Mouse (Mus musculus): ENCODE data around the gene Ly6g6e. TPM values are rescaled to one million over a fixed set of nuclear protein-coding genes. Genes with fewer than 3 reads are reported as not detected.
A peak's percentile ranks its signal among the peaks of the same experiment; 100 is the strongest.

Gene Ly6g6e
- total and polyA plus RNA-seq, 2 experiments, result 0.33 to 0.37 TPM

- peaks cover 11% of the 10 kb centered on the region for H3K4me1 ChIP-seq (ENCODE audit: control insufficient read depth, insufficient read depth, low read length)
- H3K4me3 ChIP-seq (ENCODE audit: insufficient read depth, low read depth, low read length), result no peak overlapping the region
- no peak for TF ChIP-seq POLR2A (IDR thresholded peaks at IDR 0.05; ENCODE audit: extremely low read depth, insufficient read depth, low read length)
- TF ChIP-seq CTCF (IDR thresholded peaks at IDR 0.05; ENCODE audit: low read depth, low read length), result no peak
- H3K36me3 ChIP-seq (ENCODE audit: control insufficient read depth, insufficient read depth, low read length), result peaks cover 10% of the 10 kb centered on the region; the same call in 1 of the 2 replicates
- no peaks in the 10 kb centered on the region for H3K27me3 ChIP-seq (ENCODE audit: control insufficient read depth, insufficient read depth, low read length)
- no peak overlapping the region; the same call in 1 of the 2 replicates for H3K9ac ChIP-seq (ENCODE audit: low read depth, low read length)
- 0 out of 2 replicates have a peak overlapping the region, but pooled peaks have one; percentile 17 for H3K27ac ChIP-seq (replicated peaks; ENCODE audit: insufficient read depth, low read depth, low read length)
- H3K79me2 ChIP-seq (ENCODE audit: control insufficient read depth, insufficient read depth, low read length), result no peaks in the 10 kb centered on the region
- no peak for DNase-seq (ENCODE audit: extremely low read depth, low read depth, low spot score)
- WGBS, result 75% methylated on average over 12 of the region's 12 CpGs
Measured at GRCm38 (mm10) chr17:35052271-35052798, 24.4 kb upstream of the Ly6g6e start.

GRCm38 (mm10) chr17:35055691-35056495, 20.8 kb upstream of the Ly6g6e start:
- no peak overlapping the region for H3K27ac ChIP-seq (replicated peaks; ENCODE audit: insufficient read depth, low read depth, low read length)
- no peaks in the 10 kb centered on the region for H3K79me2 ChIP-seq (ENCODE audit: control insufficient read depth, insufficient read depth, low read length)
- 89% methylated on average over 7 of the region's 7 CpGs for WGBS
- no peaks in the 10 kb centered on the region for H3K27me3 ChIP-seq (ENCODE audit: control insufficient read depth, insufficient read depth, low read length)
- TF ChIP-seq CTCF (IDR thresholded peaks at IDR 0.05; ENCODE audit: low read depth, low read length) (no peak), POLR2A (IDR thresholded peaks at IDR 0.05; ENCODE audit: extremely low read depth, insufficient read depth, low read length) (no peak)
- peaks cover 11% of the 10 kb centered on the region; the same call in 1 of the 2 replicates for H3K36me3 ChIP-seq (ENCODE audit: control insufficient read depth, insufficient read depth, low read length)
- DNase-seq (ENCODE audit: extremely low read depth, low read depth, low spot score), result no peak
- no peak overlapping the region for H3K4me3 ChIP-seq (ENCODE audit: insufficient read depth, low read depth, low read length)
- no peak overlapping the region for H3K9ac ChIP-seq (ENCODE audit: low read depth, low read length)
- H3K4me1 ChIP-seq (ENCODE audit: control insufficient read depth, insufficient read depth, low read length), result peaks cover 3% of the 10 kb centered on the region; the same call in 1 of the 2 replicates

GRCm38 (mm10) chr17:35057090-35057489, 19.6 kb upstream of the Ly6g6e start:
- no peak for DNase-seq (ENCODE audit: extremely low read depth, low read depth, low spot score)
- Histone ChIP-seq H3K27ac (replicated peaks; ENCODE audit: insufficient read depth, low read depth, low read length) (no peak overlapping the region), H3K36me3 (ENCODE audit: control insufficient read depth, insufficient read depth, low read length) (peaks cover 11% of the 10 kb centered on the region; the same call in 1 of the 2 replicates), H3K27me3 (ENCODE audit: control insufficient read depth, insufficient read depth, low read length) (no peaks in the 10 kb centered on the region), H3K4me1 (ENCODE audit: control insufficient read depth, insufficient read depth, low read length) (peaks cover 3% of the 10 kb centered on the region; the same call in 1 of the 2 replicates), H3K4me3 (ENCODE audit: insufficient read depth, low read depth, low read length) (no peak overlapping the region), H3K79me2 (ENCODE audit: control insufficient read depth, insufficient read depth, low read length) (no peaks in the 10 kb centered on the region), H3K9ac (ENCODE audit: low read depth, low read length) (no peak overlapping the region)
- 87% methylated on average over 3 of the region's 3 CpGs for WGBS
- no peak for TF ChIP-seq CTCF (IDR thresholded peaks at IDR 0.05; ENCODE audit: low read depth, low read length)
- no peak for TF ChIP-seq POLR2A (IDR thresholded peaks at IDR 0.05; ENCODE audit: extremely low read depth, insufficient read depth, low read length)

- WGBS, result 63% methylated on average over 9 of the region's 9 CpGs
Measured at GRCm38 (mm10) chr17:35058316-35058715, 18.4 kb upstream of the Ly6g6e start.

GRCm38 (mm10) chr17:35058911-35059892, 17.5 kb upstream of the Ly6g6e start, which contains the start of gene Ddah2:
TSS of gene Ddah2 (plus strand) at chr17:35059035.
- Histone ChIP-seq H3K36me3 (ENCODE audit: control insufficient read depth, insufficient read depth, low read length) (peaks cover 7% of the 10 kb centered on the region; the same call in 1 of the 2 replicates), H3K27ac (replicated peaks; ENCODE audit: insufficient read depth, low read depth, low read length) (peak within 1 kb of the TSS; percentile 51), H3K9ac (ENCODE audit: low read depth, low read length) (peak within 1 kb of the TSS; percentile 62), H3K4me1 (ENCODE audit: control insufficient read depth, insufficient read depth, low read length) (peaks cover 3% of the 10 kb centered on the region; the same call in 1 of the 2 replicates), H3K27me3 (ENCODE audit: control insufficient read depth, insufficient read depth, low read length) (no peaks in the 10 kb centered on the region), H3K79me2 (ENCODE audit: control insufficient read depth, insufficient read depth, low read length) (no peaks in the 10 kb centered on the region), H3K4me3 (ENCODE audit: insufficient read depth, low read depth, low read length) (peak within 1 kb of the TSS; percentile 62)
- DNase-seq (ENCODE audit: extremely low read depth, low read depth, low spot score), result no peak
- TF ChIP-seq CTCF (IDR thresholded peaks at IDR 0.05; ENCODE audit: low read depth, low read length) (peak; percentile 81), POLR2A (IDR thresholded peaks at IDR 0.05; ENCODE audit: extremely low read depth, insufficient read depth, low read length) (0 out of 2 replicates have a peak, but pooled peaks have one; percentile 20)
- 3% methylated on average over 57 of the region's 57 CpGs for WGBS

More at GRCm38 (mm10) chr17:35058316-35058715, 18.4 kb upstream of the Ly6g6e start:
- Histone ChIP-seq H3K4me1 (ENCODE audit: control insufficient read depth, insufficient read depth, low read length) (peaks cover 3% of the 10 kb centered on the region; the same call in 1 of the 2 replicates), H3K27me3 (ENCODE audit: control insufficient read depth, insufficient read depth, low read length) (no peaks in the 10 kb centered on the region), H3K79me2 (ENCODE audit: control insufficient read depth, insufficient read depth, low read length) (no peaks in the 10 kb centered on the region), H3K27ac (replicated peaks; ENCODE audit: insufficient read depth, low read depth, low read length) (no peak overlapping the region), H3K36me3 (ENCODE audit: control insufficient read depth, insufficient read depth, low read length) (peaks cover 10% of the 10 kb centered on the region; the same call in 1 of the 2 replicates), H3K9ac (ENCODE audit: low read depth, low read length) (no peak overlapping the region), H3K4me3 (ENCODE audit: insufficient read depth, low read depth, low read length) (no peak overlapping the region)
- no peak for DNase-seq (ENCODE audit: extremely low read depth, low read depth, low spot score)
- TF ChIP-seq POLR2A (IDR thresholded peaks at IDR 0.05; ENCODE audit: extremely low read depth, insufficient read depth, low read length) (no peak), CTCF (IDR thresholded peaks at IDR 0.05; ENCODE audit: low read depth, low read length) (no peak)

Measured in liver, adult 2 months (tissue).